Mouse (Mus musculus): ENCODE measurements around the gene Nppa. TPM values are rescaled to one million over a fixed set of nuclear protein-coding genes. Genes with fewer than 3 reads are reported as not detected.

The Nppa gene
- total and polyA plus RNA-seq, 3 experiments, result 1,237 to 4,474 (median 1,820) TPM

DNA sequence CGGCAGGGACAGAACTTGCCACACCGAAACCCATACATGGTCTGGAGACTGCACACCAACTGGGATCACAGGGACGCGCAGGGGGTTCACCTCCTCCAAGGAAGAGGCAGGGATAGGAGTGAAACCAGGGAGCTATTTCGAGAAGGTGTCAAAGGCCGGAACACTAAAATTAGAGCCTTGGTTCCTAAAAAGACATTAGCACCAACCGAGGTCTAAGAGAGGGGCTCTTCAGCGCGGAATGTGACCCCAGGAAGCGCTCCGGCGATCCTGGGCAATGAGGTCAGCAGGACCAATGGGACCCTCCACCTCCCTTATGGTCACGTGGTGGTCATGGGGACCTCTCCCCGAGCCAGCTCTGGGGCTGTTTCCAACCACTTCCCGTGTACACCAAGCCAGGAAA, 36.9 kb upstream of the Nppa start:
- Histone ChIP-seq H3K4me3 (no peak overlapping the region), H3K27ac (peak overlapping the region; percentile 76), H3K27me3 (ENCODE audit: control insufficient read depth, insufficient read depth, low read length) (no peaks in the 10 kb centered on the region), H3K4me1 (ENCODE audit: control insufficient read depth, insufficient read depth, low read length) (peaks cover 4% of the 10 kb centered on the region), H3K79me2 (replicated peaks; ENCODE audit: control insufficient read depth, insufficient read depth, low read length) (no peaks in the 10 kb centered on the region), H3K9ac (ENCODE audit: low read depth, low read length) (peak overlapping the region; percentile 39; the same call in 1 of the 2 replicates), H3K36me3 (ENCODE audit: control insufficient read depth, insufficient read depth, low read length) (no peaks in the 10 kb centered on the region)
- peak; percentile 56 to 78 for DNase-seq
- TF ChIP-seq POLR2A (IDR thresholded peaks at IDR 0.05; ENCODE audit: insufficient read depth, low read depth, low read length) (peak; percentile 38; the same call in 1 of the 2 replicates), CTCF (IDR thresholded peaks at IDR 0.05) (no peak), EP300 (IDR thresholded peaks at IDR 0.05; ENCODE audit: insufficient read depth, low read depth, low read length) (peak; percentile 80)
- intact Hi-C loops (cut with DNase I), result loop anchor here (2.0 kb wide), 1 partner anchor 21 kb away; the partner anchor contains the start of gene Nppb
- 69% methylated on average over 15 of the region's 15 CpGs for WGBS

DNA sequence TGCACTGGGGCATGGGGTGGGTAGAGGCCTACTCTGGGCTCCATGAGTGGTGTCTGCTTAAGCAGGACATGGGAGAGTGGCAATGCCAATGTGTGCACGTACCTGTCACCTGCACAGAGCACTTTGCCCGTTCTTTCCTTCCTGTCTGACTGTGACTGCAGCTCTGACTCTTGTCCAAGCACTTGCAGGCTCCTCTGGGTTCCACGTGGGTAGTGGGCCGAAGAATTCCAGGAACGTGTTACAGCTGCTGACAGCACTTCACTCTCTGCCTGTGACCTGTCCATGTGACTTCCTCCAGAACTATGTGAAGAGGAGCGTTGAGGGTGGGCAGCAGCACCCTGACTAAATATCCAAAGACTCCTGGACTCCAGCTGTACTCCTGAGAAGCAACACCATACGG, 34.8 kb upstream of the Nppa start:
- intact Hi-C loops (cut with DNase I), result no loop called here
- TF ChIP-seq EP300 (IDR thresholded peaks at IDR 0.05; ENCODE audit: insufficient read depth, low read depth, low read length), result peak; percentile 93
- no peak for TF ChIP-seq CTCF (IDR thresholded peaks at IDR 0.05)
- TF ChIP-seq POLR2A (IDR thresholded peaks at IDR 0.05; ENCODE audit: insufficient read depth, low read depth, low read length), result peak; percentile 44; the same call in 1 of the 2 replicates
- H3K36me3 ChIP-seq (ENCODE audit: control insufficient read depth, insufficient read depth, low read length), result no peaks in the 10 kb centered on the region
- H3K27ac ChIP-seq, result peak overlapping the region; percentile 75
- peaks cover 7% of the 10 kb centered on the region for H3K4me1 ChIP-seq (ENCODE audit: control insufficient read depth, insufficient read depth, low read length)
- peak overlapping the region; percentile 42; the same call in 1 of the 2 replicates for H3K9ac ChIP-seq (ENCODE audit: low read depth, low read length)
- 41% methylated on average over 7 of the region's 7 CpGs for WGBS
- DNase-seq, result peak in 1 of 2 experiments; percentile 39
- no peak overlapping the region for H3K4me3 ChIP-seq
- no peaks in the 10 kb centered on the region for H3K79me2 ChIP-seq (replicated peaks; ENCODE audit: control insufficient read depth, insufficient read depth, low read length)
- H3K27me3 ChIP-seq (ENCODE audit: control insufficient read depth, insufficient read depth, low read length), result no peaks in the 10 kb centered on the region

DNA sequence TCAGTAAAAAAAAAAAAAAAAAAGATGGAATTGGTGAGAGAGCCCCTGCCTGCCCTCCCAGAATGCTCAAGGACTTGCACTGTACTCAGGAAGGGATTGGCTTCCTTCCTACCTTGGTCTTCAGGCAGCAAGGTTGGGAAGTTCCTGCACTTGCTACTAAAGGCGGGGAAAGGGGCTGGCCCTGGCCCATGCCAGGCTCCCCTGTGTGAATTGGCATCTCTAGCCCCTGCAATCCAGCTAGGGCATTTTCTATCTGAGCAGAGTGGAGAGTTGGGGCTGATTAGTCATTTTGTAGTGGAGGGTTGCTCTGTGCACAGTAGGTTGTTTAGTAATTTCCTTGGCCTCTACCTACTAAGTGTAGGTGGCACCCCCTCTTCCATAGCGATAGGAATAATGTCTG, 31.7 kb upstream of the Nppa start:
- 35% methylated on average over 2 of the region's 2 CpGs for WGBS
- no peak for TF ChIP-seq EP300 (IDR thresholded peaks at IDR 0.05; ENCODE audit: insufficient read depth, low read depth, low read length)
- TF ChIP-seq CTCF (IDR thresholded peaks at IDR 0.05), result no peak
- TF ChIP-seq POLR2A (IDR thresholded peaks at IDR 0.05; ENCODE audit: insufficient read depth, low read depth, low read length), result no peak
- no peaks in the 10 kb centered on the region for H3K36me3 ChIP-seq (ENCODE audit: control insufficient read depth, insufficient read depth, low read length)
- no peaks in the 10 kb centered on the region for H3K27me3 ChIP-seq (ENCODE audit: control insufficient read depth, insufficient read depth, low read length)
- no peak for DNase-seq
- H3K9ac ChIP-seq (ENCODE audit: low read depth, low read length), result peak overlapping the region; percentile 23
- H3K27ac ChIP-seq, result peak overlapping the region; percentile 72
- H3K79me2 ChIP-seq (replicated peaks; ENCODE audit: control insufficient read depth, insufficient read depth, low read length), result no peaks in the 10 kb centered on the region
- 0 out of 2 replicates have a peak overlapping the region, but pooled peaks have one; percentile 8 for H3K4me3 ChIP-seq
- intact Hi-C loops (cut with DNase I), result no loop called here
- peaks cover 3% of the 10 kb centered on the region; the same call in 1 of the 2 replicates for H3K4me1 ChIP-seq (ENCODE audit: control insufficient read depth, insufficient read depth, low read length)

DNA sequence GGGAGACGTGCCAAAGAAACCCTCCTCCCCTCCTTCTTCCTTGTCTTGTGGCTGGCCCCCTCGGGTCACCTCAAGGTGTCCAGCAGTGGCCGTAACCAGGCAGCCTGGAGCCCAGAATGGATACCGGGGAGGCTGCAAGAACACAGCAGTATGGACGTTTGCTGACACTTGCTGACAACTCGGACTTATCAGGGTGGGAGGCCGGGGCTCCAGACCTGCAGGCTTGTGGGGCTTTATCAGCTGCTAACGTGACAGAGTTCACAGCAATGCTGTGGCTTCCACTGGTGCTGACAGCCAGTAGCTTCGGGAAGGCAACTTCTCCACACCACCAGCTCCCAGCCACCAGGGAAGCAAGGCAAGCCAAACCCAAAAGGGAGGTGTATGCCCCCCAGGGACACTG, 31.2 kb upstream of the Nppa start:
- intact Hi-C loops (cut with DNase I), result no loop called here
- Histone ChIP-seq H3K79me2 (replicated peaks; ENCODE audit: control insufficient read depth, insufficient read depth, low read length) (no peaks in the 10 kb centered on the region), H3K4me1 (ENCODE audit: control insufficient read depth, insufficient read depth, low read length) (peaks cover 3% of the 10 kb centered on the region; the same call in 1 of the 2 replicates), H3K27me3 (ENCODE audit: control insufficient read depth, insufficient read depth, low read length) (no peaks in the 10 kb centered on the region), H3K9ac (ENCODE audit: low read depth, low read length) (peak overlapping the region; percentile 23), H3K36me3 (ENCODE audit: control insufficient read depth, insufficient read depth, low read length) (no peaks in the 10 kb centered on the region), H3K4me3 (no peak overlapping the region), H3K27ac (peak overlapping the region; percentile 72)
- WGBS, result 9% methylated on average over 9 of the region's 9 CpGs
- DNase-seq, result peak in 1 of 2 experiments; percentile 33
- TF ChIP-seq POLR2A (IDR thresholded peaks at IDR 0.05; ENCODE audit: insufficient read depth, low read depth, low read length), result no peak
- TF ChIP-seq CTCF (IDR thresholded peaks at IDR 0.05), result no peak
- no peak for TF ChIP-seq EP300 (IDR thresholded peaks at IDR 0.05; ENCODE audit: insufficient read depth, low read depth, low read length)

DNA sequence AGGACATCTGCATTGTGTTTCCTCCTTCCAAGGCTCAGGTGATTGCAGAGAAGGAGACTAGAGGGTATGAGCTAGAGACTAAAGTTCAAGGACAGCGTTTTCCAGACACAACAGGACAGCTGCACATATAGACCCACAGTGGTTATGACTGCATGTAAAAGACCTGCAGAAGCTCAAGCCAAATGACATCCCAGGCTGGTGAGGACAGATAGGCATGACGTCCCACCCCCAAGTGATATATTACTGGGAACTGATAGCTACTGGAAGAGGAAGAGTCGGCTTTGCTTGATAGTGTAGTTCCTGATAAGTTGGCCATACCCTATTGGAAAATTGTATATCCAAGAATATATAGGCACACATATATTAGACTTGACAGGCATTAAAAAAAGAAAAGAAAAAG, 24.3 kb upstream of the Nppa start:
- Histone ChIP-seq H3K36me3 (ENCODE audit: control insufficient read depth, insufficient read depth, low read length) (no peaks in the 10 kb centered on the region), H3K27me3 (ENCODE audit: control insufficient read depth, insufficient read depth, low read length) (no peaks in the 10 kb centered on the region), H3K4me1 (ENCODE audit: control insufficient read depth, insufficient read depth, low read length) (no peaks in the 10 kb centered on the region), H3K79me2 (replicated peaks; ENCODE audit: control insufficient read depth, insufficient read depth, low read length) (no peaks in the 10 kb centered on the region), H3K9ac (ENCODE audit: low read depth, low read length) (no peak overlapping the region), H3K4me3 (no peak overlapping the region), H3K27ac (no peak overlapping the region)
- TF ChIP-seq EP300 (IDR thresholded peaks at IDR 0.05; ENCODE audit: insufficient read depth, low read depth, low read length) (no peak), CTCF (IDR thresholded peaks at IDR 0.05) (no peak), POLR2A (IDR thresholded peaks at IDR 0.05; ENCODE audit: insufficient read depth, low read depth, low read length) (no peak)
- DNase-seq, result no peak
- WGBS, result 33% methylated on average over 3 of the region's 3 CpGs
- intact Hi-C loops (cut with DNase I), result no loop called here

DNA sequence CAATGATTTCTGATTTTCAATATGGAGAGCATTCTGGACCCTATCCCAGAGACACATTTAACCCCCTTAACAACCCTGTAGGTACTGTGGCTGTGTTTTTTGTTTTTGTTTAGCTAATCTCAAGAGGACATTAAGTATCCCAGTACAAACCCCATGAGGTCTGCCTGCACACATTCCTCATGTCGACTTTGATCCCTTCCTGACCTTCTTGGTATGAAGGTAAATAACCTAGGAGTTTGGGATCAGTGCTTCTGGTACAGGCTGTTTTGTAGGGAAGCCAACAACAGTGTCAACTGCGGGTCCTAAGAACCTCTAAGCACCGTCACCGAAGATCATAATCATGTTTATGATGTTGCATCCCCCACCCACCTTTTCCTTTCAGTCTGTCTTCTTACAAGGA, 22.8 kb upstream of the Nppa start:
- WGBS, result 80% methylated on average over 4 of the region's 4 CpGs
- TF ChIP-seq POLR2A (IDR thresholded peaks at IDR 0.05; ENCODE audit: insufficient read depth, low read depth, low read length) (no peak), EP300 (IDR thresholded peaks at IDR 0.05; ENCODE audit: insufficient read depth, low read depth, low read length) (no peak), CTCF (IDR thresholded peaks at IDR 0.05) (no peak)
- Histone ChIP-seq H3K27ac (no peak overlapping the region), H3K4me1 (ENCODE audit: control insufficient read depth, insufficient read depth, low read length) (no peaks in the 10 kb centered on the region), H3K4me3 (no peak overlapping the region), H3K9ac (ENCODE audit: low read depth, low read length) (no peak overlapping the region), H3K27me3 (ENCODE audit: control insufficient read depth, insufficient read depth, low read length) (no peaks in the 10 kb centered on the region), H3K36me3 (ENCODE audit: control insufficient read depth, insufficient read depth, low read length) (no peaks in the 10 kb centered on the region), H3K79me2 (replicated peaks; ENCODE audit: control insufficient read depth, insufficient read depth, low read length) (no peaks in the 10 kb centered on the region)
- intact Hi-C loops (cut with DNase I), result no loop called here
- DNase-seq, result no peak
